Mouse (Mus musculus): ENCODE results near the gene C1ql4. TPM values are rescaled to one million over a fixed set of nuclear protein-coding genes. Genes with fewer than 3 reads are reported as not detected.

Gene C1ql4
- polyA plus RNA-seq (2012; rRNA removed) = not detected in 2 replicates

DNA sequence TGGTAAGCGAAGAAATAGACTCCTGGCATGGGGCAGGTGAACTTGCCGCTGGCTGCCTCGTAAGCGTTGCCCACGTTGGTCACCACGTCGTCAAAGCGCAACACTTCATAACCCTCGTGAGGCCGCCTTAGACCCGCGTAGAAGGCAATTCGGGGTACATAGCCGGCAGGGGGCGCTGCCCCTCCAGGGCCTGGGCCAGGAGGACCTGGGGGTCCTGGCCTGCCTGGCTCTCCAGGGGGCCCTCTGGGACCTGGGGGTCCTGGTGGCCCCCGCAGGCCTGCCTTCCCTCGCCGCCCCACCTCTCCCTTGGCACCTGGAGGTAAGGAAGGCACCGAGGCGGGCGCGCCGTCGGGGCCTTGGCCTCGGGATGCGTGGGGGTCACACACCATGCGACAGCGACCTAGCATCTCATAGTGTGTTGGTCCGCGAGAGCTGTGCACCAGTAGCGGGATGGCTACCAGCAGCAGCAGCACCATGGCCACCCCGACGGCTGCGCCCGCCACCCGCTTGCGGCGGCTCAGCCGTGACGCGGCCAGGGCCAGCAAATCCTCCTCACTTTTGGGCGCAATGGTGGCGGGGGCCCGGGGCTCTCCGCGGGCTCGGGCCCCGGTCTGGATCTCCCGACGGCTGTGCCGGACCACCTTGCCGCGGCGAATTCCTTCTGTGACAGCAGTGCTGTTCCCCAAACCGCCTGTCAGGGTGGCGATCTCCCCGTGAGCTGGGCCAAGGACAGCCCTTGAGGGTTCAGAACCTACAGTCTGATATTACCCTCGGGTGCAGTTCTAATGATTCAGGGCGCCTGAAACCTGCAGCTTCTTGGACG, at the start of gene C1ql4:
Gene C1ql4 (minus strand): TSS at position 565 of the 823 bp plus-strand sequence.
- no peak within 1 kb of the TSS for H3K27ac ChIP-seq (ENCODE audit: insufficient read depth, low read depth, low read length)
- peak within 1 kb of the TSS; percentile 21 for H3K4me3 ChIP-seq (ENCODE audit: low read depth, low read length)
- peaks cover 17% of the 10 kb centered on the region for H3K4me1 ChIP-seq (ENCODE audit: control insufficient read depth, insufficient read depth, insufficient read length, low read length)
- H3K36me3 ChIP-seq (ENCODE audit: control insufficient read depth, insufficient read depth, low read length) = no peaks in the 10 kb centered on the region
- peaks cover 16% of the 10 kb centered on the region for H3K27me3 ChIP-seq (ENCODE audit: control insufficient read depth, insufficient read depth, low read length)
- peak; percentile 21; the same call in 1 of the 2 replicates for TF ChIP-seq CTCF (IDR thresholded peaks at IDR 0.05; ENCODE audit: extremely low read depth, insufficient read length, insufficient replicate concordance, low read depth, low read length)
- TF ChIP-seq POLR2A (IDR thresholded peaks at IDR 0.05; ENCODE audit: low read depth, low read length) = no peak
- 26% methylated on average over 60 of the region's 60 CpGs for WGBS

GRCm38 (mm10) chr15:99129956-99130910, 42.6 kb upstream of the C1ql4 start:
- H3K27me3 ChIP-seq (ENCODE audit: control insufficient read depth, insufficient read depth, low read length) = no peaks in the 10 kb centered on the region
- H3K4me1 ChIP-seq (ENCODE audit: control insufficient read depth, insufficient read depth, insufficient read length, low read length) = no peaks in the 10 kb centered on the region
- no peak overlapping the region for H3K27ac ChIP-seq (ENCODE audit: insufficient read depth, low read depth, low read length)
- 71% methylated on average over 22 of the region's 22 CpGs for WGBS
- no peaks in the 10 kb centered on the region for H3K36me3 ChIP-seq (ENCODE audit: control insufficient read depth, insufficient read depth, low read length)
- TF ChIP-seq POLR2A (IDR thresholded peaks at IDR 0.05; ENCODE audit: low read depth, low read length) (no peak), CTCF (IDR thresholded peaks at IDR 0.05; ENCODE audit: extremely low read depth, insufficient read length, insufficient replicate concordance, low read depth, low read length) (no peak)
- no peak overlapping the region for H3K4me3 ChIP-seq (ENCODE audit: low read depth, low read length)

GRCm38 (mm10) chr15:99129441-99129840, 41.8 kb upstream of the C1ql4 start:
- no peaks in the 10 kb centered on the region for H3K27me3 ChIP-seq (ENCODE audit: control insufficient read depth, insufficient read depth, low read length)
- no peaks in the 10 kb centered on the region for H3K4me1 ChIP-seq (ENCODE audit: control insufficient read depth, insufficient read depth, insufficient read length, low read length)
- WGBS = 93% methylated on average over 11 of the region's 11 CpGs
- TF ChIP-seq CTCF (IDR thresholded peaks at IDR 0.05; ENCODE audit: extremely low read depth, insufficient read length, insufficient replicate concordance, low read depth, low read length) = no peak
- TF ChIP-seq POLR2A (IDR thresholded peaks at IDR 0.05; ENCODE audit: low read depth, low read length) = no peak
- no peaks in the 10 kb centered on the region for H3K36me3 ChIP-seq (ENCODE audit: control insufficient read depth, insufficient read depth, low read length)
- H3K27ac ChIP-seq (ENCODE audit: insufficient read depth, low read depth, low read length) = no peak overlapping the region
- H3K4me3 ChIP-seq (ENCODE audit: low read depth, low read length) = no peak overlapping the region

DNA sequence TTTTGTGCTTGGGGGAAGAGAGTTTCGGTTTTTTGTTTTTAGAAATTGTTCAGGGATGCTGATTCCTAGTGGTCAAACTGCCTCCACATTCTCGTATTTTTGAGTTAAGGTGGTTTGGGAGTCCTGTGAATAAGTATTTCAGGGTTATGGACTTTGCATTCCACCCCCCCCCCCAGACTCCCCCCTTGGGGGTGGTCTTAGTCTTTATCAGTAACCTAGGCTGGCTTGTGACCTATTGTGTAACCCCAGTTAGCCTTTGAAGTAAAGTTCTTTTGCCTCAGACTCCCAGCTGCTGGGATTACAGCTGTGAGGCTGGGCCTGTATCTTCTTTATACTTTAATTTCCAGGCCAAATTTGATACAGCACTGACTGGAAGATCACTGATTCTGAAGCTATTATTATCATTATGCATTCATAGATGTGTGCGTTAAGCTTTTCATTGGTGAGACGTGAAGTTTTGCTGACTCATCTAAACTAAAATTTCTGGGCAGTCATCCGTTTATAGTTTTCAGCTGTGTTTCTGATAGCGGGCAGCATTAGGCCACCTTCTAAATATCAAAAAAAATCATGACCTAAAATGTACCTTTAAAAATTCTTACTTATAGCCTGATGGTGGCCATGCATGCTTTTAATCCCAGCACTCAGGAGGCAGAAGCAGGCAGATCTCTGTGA, 40.4 kb upstream of the C1ql4 start:
- no peaks in the 10 kb centered on the region for H3K27me3 ChIP-seq (ENCODE audit: control insufficient read depth, insufficient read depth, low read length)
- no peaks in the 10 kb centered on the region for H3K36me3 ChIP-seq (ENCODE audit: control insufficient read depth, insufficient read depth, low read length)
- peaks cover 3% of the 10 kb centered on the region; the same call in 1 of the 2 replicates for H3K4me1 ChIP-seq (ENCODE audit: control insufficient read depth, insufficient read depth, insufficient read length, low read length)
- TF ChIP-seq CTCF (IDR thresholded peaks at IDR 0.05; ENCODE audit: extremely low read depth, insufficient read length, insufficient replicate concordance, low read depth, low read length) = no peak
- TF ChIP-seq POLR2A (IDR thresholded peaks at IDR 0.05; ENCODE audit: low read depth, low read length) = no peak
- 88% methylated on average over 6 of the region's 6 CpGs for WGBS
- H3K4me3 ChIP-seq (ENCODE audit: low read depth, low read length) = no peak overlapping the region
- H3K27ac ChIP-seq (ENCODE audit: insufficient read depth, low read depth, low read length) = no peak overlapping the region

- H3K27me3 ChIP-seq (ENCODE audit: control insufficient read depth, insufficient read depth, low read length) = no peaks in the 10 kb centered on the region
- H3K36me3 ChIP-seq (ENCODE audit: control insufficient read depth, insufficient read depth, low read length) = no peaks in the 10 kb centered on the region
- H3K4me3 ChIP-seq (ENCODE audit: low read depth, low read length) = peak overlapping the region; percentile 91
- TF ChIP-seq CTCF (IDR thresholded peaks at IDR 0.05; ENCODE audit: extremely low read depth, insufficient read length, insufficient replicate concordance, low read depth, low read length) = no peak
- no peak for TF ChIP-seq POLR2A (IDR thresholded peaks at IDR 0.05; ENCODE audit: low read depth, low read length)
- WGBS = 2% methylated on average over 31 of the region's 35 CpGs
- H3K27ac ChIP-seq (ENCODE audit: insufficient read depth, low read depth, low read length) = no peak overlapping the region
- peaks cover 3% of the 10 kb centered on the region; the same call in 1 of the 2 replicates for H3K4me1 ChIP-seq (ENCODE audit: control insufficient read depth, insufficient read depth, insufficient read length, low read length)
These were observed 39.3 kb upstream of the C1ql4 start for GRCm38 (mm10) chr15:99126816-99127365.

DNA sequence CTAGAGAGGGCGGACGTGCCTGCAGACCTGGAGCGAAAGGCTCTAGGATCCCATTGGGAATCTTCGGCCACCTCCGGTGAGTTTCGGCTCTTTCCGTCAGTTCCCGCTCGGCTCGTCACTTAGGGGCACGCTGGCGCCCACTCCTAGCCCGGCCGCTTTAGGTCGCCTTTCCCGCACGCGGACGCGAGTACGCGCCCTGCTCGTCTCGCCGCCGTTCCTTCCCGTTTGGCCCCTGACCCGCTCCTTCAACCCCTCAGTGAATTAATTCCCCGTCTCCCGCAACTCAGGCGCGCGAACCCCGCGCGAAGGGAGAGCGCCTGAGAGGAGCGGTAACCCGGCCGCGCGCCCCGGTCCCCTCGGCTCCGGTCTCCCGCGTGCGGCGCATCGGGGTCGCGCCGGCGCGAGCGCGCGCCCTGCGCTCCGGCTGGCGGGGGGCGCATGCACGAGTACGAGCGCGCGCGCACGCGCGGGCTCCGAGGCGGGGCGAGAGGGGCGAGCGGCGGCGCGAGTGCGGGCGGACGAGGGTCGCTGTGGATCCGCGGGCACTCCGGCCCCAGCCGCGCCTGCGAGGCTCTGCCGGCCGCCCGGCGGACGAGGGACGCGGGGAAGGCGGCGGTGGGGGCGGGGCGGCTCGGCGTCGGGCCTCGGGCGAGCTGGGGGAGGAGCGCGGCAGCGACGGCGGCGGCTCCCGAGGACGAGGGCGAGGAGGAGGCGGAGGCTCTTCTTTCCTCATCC, 38.6 kb upstream of the C1ql4 start:
- WGBS = under 1% methylated on average over 114 of the region's 115 CpGs
- H3K27ac ChIP-seq (ENCODE audit: insufficient read depth, low read depth, low read length) = peak overlapping the region; percentile 69
- H3K27me3 ChIP-seq (ENCODE audit: control insufficient read depth, insufficient read depth, low read length) = no peaks in the 10 kb centered on the region
- peak overlapping the region; percentile 91 for H3K4me3 ChIP-seq (ENCODE audit: low read depth, low read length)
- H3K4me1 ChIP-seq (ENCODE audit: control insufficient read depth, insufficient read depth, insufficient read length, low read length) = peaks cover 3% of the 10 kb centered on the region; the same call in 1 of the 2 replicates
- H3K36me3 ChIP-seq (ENCODE audit: control insufficient read depth, insufficient read depth, low read length) = no peaks in the 10 kb centered on the region
- TF ChIP-seq POLR2A (IDR thresholded peaks at IDR 0.05; ENCODE audit: low read depth, low read length) (no peak; the same call in none of the 2 replicates), CTCF (IDR thresholded peaks at IDR 0.05; ENCODE audit: extremely low read depth, insufficient read length, insufficient replicate concordance, low read depth, low read length) (no peak)

All from small intestine, adult 2 months (tissue).